Mouse (Mus musculus): ENCODE results near the gene Lcn6.

DNA sequence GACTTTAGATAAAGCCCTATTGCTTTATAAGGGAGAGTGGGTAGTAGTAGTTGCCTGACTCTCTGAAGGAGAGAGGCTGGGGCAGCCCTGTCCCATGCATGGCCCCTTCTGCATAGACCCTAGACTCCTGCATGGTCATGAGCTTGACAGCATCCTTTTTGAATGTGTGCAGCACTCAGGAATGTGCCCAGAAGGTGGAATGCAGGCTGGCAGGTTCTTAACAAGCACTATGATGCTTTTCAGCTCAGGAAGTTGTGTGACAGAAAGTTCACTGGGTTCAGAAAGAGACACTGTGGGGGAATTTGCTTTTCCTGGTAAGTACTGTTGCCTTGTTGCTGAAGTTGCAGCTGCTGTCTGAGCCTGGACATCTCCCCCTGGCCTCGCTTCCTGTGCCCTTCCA lies 22.1 kb upstream of the Lcn6 start:
- TF ChIP-seq CTCF (IDR thresholded peaks at IDR 0.05; ENCODE audit: low read depth): no peak
- no peak for TF ChIP-seq EP300 (IDR thresholded peaks at IDR 0.05; ENCODE audit: low read depth)
